Mouse (Mus musculus) kidney, adult 9 months (tissue): Measurements from ENCODE around the gene Gan.

Experiments used
- DNase-seq: peaks from one replicate; pipeline ENCODE4 v3.0.0; 2022

The Gan gene

GRCm38 (mm10) chr8:117201221-117202017 lies 43.5 kb downstream of the Gan start:
- DNase-seq: peak; percentile 8

GRCm38 (mm10) chr8:117203085-117203484 lies 45.1 kb downstream of the Gan start:
- DNase-seq: no peak

GRCm38 (mm10) chr8:117205884-117206283 lies 47.9 kb downstream of the Gan start:
- no peak for DNase-seq

GRCm38 (mm10) chr8:117206636-117207035 lies 48.7 kb downstream of the Gan start:
- DNase-seq: peak; percentile 10

- no peak for DNase-seq
Measured at GRCm38 (mm10) chr8:117209150-117209549, 51.2 kb downstream of the Gan start.

GRCm38 (mm10) chr8:117212100-117212499 lies 54.2 kb downstream of the Gan start:
- no peak for DNase-seq

GRCm38 (mm10) chr8:117217724-117218123 lies 59.8 kb downstream of the Gan start:
- DNase-seq: no peak

- DNase-seq: no peak
Measured at GRCm38 (mm10) chr8:117222396-117222795, 64.5 kb downstream of the Gan start.

- DNase-seq: peak; percentile 92
Measured at GRCm38 (mm10) chr8:117224630-117225029, 66.7 kb downstream of the Gan start.

- peak; percentile 66 for DNase-seq
Measured at GRCm38 (mm10) chr8:117226306-117226705, 68.4 kb downstream of the Gan start.

- DNase-seq: peak; percentile 17
Measured at GRCm38 (mm10) chr8:117227339-117227738, 69.4 kb downstream of the Gan start.

GRCm38 (mm10) chr8:117233199-117233598 lies 75.3 kb downstream of the Gan start:
- DNase-seq: no peak

GRCm38 (mm10) chr8:117236531-117236930 lies 78.6 kb downstream of the Gan start:
- no peak for DNase-seq

- no peak for DNase-seq
Measured at GRCm38 (mm10) chr8:117240326-117240725, 82.4 kb downstream of the Gan start.

- no peak for DNase-seq
Measured at GRCm38 (mm10) chr8:117240841-117241494, 83.0 kb downstream of the Gan start.

- DNase-seq: no peak
Measured at GRCm38 (mm10) chr8:117241848-117242247, 83.9 kb downstream of the Gan start.

GRCm38 (mm10) chr8:117242286-117242685 lies 84.4 kb downstream of the Gan start:
- DNase-seq: no peak

GRCm38 (mm10) chr8:117244601-117245000 lies 86.7 kb downstream of the Gan start:
- DNase-seq: no peak

- DNase-seq: no peak
Measured at GRCm38 (mm10) chr8:117248341-117248740, 90.4 kb downstream of the Gan start.

- DNase-seq: no peak
Measured at GRCm38 (mm10) chr8:117251086-117251681, 93.2 kb downstream of the Gan start.

GRCm38 (mm10) chr8:117252650-117253049 lies 94.7 kb downstream of the Gan start:
- DNase-seq: no peak

- no peak for DNase-seq
Measured at GRCm38 (mm10) chr8:117253390-117254269, 95.7 kb downstream of the Gan start.

- no peak for DNase-seq
Measured at GRCm38 (mm10) chr8:117254496-117254895, 96.6 kb downstream of the Gan start.
